Mouse (Mus musculus) kidney, adult 2 months (tissue): Measurements from ENCODE around the gene Dop1a.

ENCODE experiments used
- CTCF ChIP-seq: fragments of 200-500 bp; conservative IDR thresholded peaks from 2 replicates; pipeline ENCODE4 v1.5.1; 2011; ENCODE audit warnings: low read depth, mild to moderate bottlenecking, control low read depth, low read length, moderate library complexity, mixed read lengths; ENCODE audit not compliant: insufficient read depth, insufficient read length
- POLR2A ChIP-seq: fragments of 200-500 bp; IDR thresholded peaks from one replicate; pipeline ENCODE4 v1.6.1; 2011; ENCODE audit warnings: low read depth, low read length, control low read depth

- TF ChIP-seq CTCF: no peak
- TF ChIP-seq POLR2A: no peak
Observed at GRCm38 (mm10) chr9:86417971-86418370, 49.0 kb upstream of the Dop1a start.
